Mouse (Mus musculus): ENCODE results near the gene Git2.

GRCm38 (mm10) chr5:114752397-114752796, 22.9 kb downstream of the Git2 start:
- TF ChIP-seq E2F4 (IDR thresholded peaks at IDR 0.05; ENCODE audit: insufficient read depth) (no peak), MAX (IDR thresholded peaks at IDR 0.05; ENCODE audit: low read depth) (no peak)

Data from myocyte (in vitro differentiated cells).